ENCODE assay signal across 18 mouse cellular contexts in genomic region chr17:30803668-30804067, GRCm38 (mm10).
A peak's percentile ranks its signal among the peaks of the same experiment; 100 is the strongest.
DNase-seq lines count a peak whose midpoint lies in the region; ATAC-seq and TF ChIP-seq lines count a peak whose summit lies in the region.
"Had no signal": no experiment of that assay in that cellular context is flagged by ENCODE, and none has a peak within 500 bp of the region (broad histone marks: within the 10 kb centered on the region; RNA-seq: fewer than 3 reads in every experiment).

No protein-coding gene starts in this region.

- TF ChIP-seq EP300 in liver, embryonic 14.5 days (IDR thresholded peaks at IDR 0.05; ENCODE audit: low read depth), result no peak
- no peak for TF ChIP-seq EP300 in stomach, postnatal 0 days (optimal IDR thresholded peaks at IDR 0.05)

- H3K36me3 ChIP-seq in liver, embryonic 14.5 days (replicated peaks; ENCODE audit: control insufficient read depth, insufficient read depth, low read depth), result no peaks in the 10 kb centered on the region
- H3K36me3 ChIP-seq in stomach, postnatal 0 days (ENCODE audit: control insufficient read depth, insufficient read depth, low read length), result no peaks in the 10 kb centered on the region
- H3K36me3 ChIP-seq: forebrain, embryonic 15.5 days; heart, embryonic 13.5 days; hindbrain, embryonic 10.5 days; kidney, embryonic 15.5 days; liver, embryonic 15.5 days had no signal

- H3K27ac ChIP-seq in liver, embryonic 14.5 days, result no peak overlapping the region
- no peak overlapping the region for H3K27ac ChIP-seq in stomach, postnatal 0 days (replicated peaks)
- H3K27ac ChIP-seq: heart, embryonic 13.5 days; hindbrain, embryonic 10.5 days; kidney, embryonic 15.5 days; liver, embryonic 15.5 days had no signal

- peak; percentile 44 for TF ChIP-seq CTCF in liver, embryonic 14.5 days (IDR thresholded peaks at IDR 0.05; ENCODE audit: low read depth)
- peak; percentile 13; the same call in 1 of the 2 replicates for TF ChIP-seq CTCF in stomach, postnatal 0 days (IDR thresholded peaks at IDR 0.05; ENCODE audit: low read depth)

- H3K27me3 ChIP-seq in liver, embryonic 14.5 days (ENCODE audit: control insufficient read depth, insufficient read depth, low read length), result no peaks in the 10 kb centered on the region
- H3K27me3 ChIP-seq in stomach, postnatal 0 days (ENCODE audit: control insufficient read depth, insufficient read depth, low read length), result no peaks in the 10 kb centered on the region
- H3K27me3 ChIP-seq: forebrain, embryonic 15.5 days; heart, embryonic 13.5 days; liver, embryonic 15.5 days had no signal

- no peak overlapping the region for H3K9ac ChIP-seq in liver, embryonic 14.5 days (replicated peaks)
- no peak overlapping the region for H3K9ac ChIP-seq in stomach, postnatal 0 days (ENCODE audit: low read length)
- H3K9ac ChIP-seq: forebrain, embryonic 15.5 days; heart, embryonic 13.5 days; kidney, embryonic 15.5 days; liver, embryonic 15.5 days had no signal

- ATAC-seq in liver, embryonic 14.5 days (ENCODE audit: insufficient read depth), result no peak
- ATAC-seq in stomach, postnatal 0 days (ENCODE audit: low FRiP score, low TSS enrichment), result no peak
- ATAC-seq: forebrain, embryonic 15.5 days had no signal

- H3K9me3 ChIP-seq in liver, embryonic 14.5 days (ENCODE audit: control insufficient read depth, low read length), result no peaks in the 10 kb centered on the region
- H3K9me3 ChIP-seq in stomach, postnatal 0 days (ENCODE audit: control insufficient read depth, low read length), result no peaks in the 10 kb centered on the region
- H3K9me3 ChIP-seq: forebrain, embryonic 15.5 days; heart, embryonic 13.5 days; kidney, embryonic 15.5 days; liver, embryonic 15.5 days had no signal

- no peak overlapping the region for H3K4me2 ChIP-seq in liver, embryonic 14.5 days (ENCODE audit: low read depth)
- no peak overlapping the region for H3K4me2 ChIP-seq in stomach, postnatal 0 days (replicated peaks; ENCODE audit: low read depth)
- H3K4me2 ChIP-seq: forebrain, embryonic 15.5 days; heart, embryonic 13.5 days; kidney, embryonic 15.5 days; liver, embryonic 15.5 days; midbrain, embryonic 11.5 days had no signal

- no peak for DNase-seq in liver, embryonic 14.5 days (ENCODE audit: low read depth in 3 of 3, low spot score in 3 of 3)
- DNase-seq in liver (no peak), ZHBTc4 (ENCODE audit: low read depth, low spot score) (peak; percentile 88)
- peak; percentile 39 for DNase-seq in thymus, postnatal 4 days
- no peak for DNase-seq in thymus, postnatal 10 days (ENCODE audit: low spot score in 2 of 2)
- DNase-seq in stomach, postnatal 0 days (ENCODE audit: low spot score), result no peak
- no peak for DNase-seq in adrenal gland, postnatal 4 days (ENCODE audit: low spot score in 2 of 2)
- DNase-seq in adrenal gland, adult 18-20 months (ENCODE audit: low spot score in 2 of 2), result no peak
- DNase-seq: cerebellum, adult 18-20 months; cerebellum, postnatal 36 days; retina, postnatal 1 day; thymus, postnatal 25 days had no signal

- 82% methylated on average over 9 of the region's 9 CpGs for WGBS in liver, embryonic 14.5 days (ENCODE audit: insufficient replicate concordance)
- WGBS in stomach, postnatal 0 days, result 93% methylated on average over 9 of the region's 9 CpGs

- no peaks in the 10 kb centered on the region for H3K4me1 ChIP-seq in liver, embryonic 14.5 days (replicated peaks; ENCODE audit: control insufficient read depth in 2 of 2, insufficient read depth in 2 of 2, low read length in 1 of 2)
- no peaks in the 10 kb centered on the region for H3K4me1 ChIP-seq in stomach, postnatal 0 days (replicated peaks; ENCODE audit: control insufficient read depth, insufficient read depth)
- H3K4me1 ChIP-seq: kidney, embryonic 15.5 days; liver, embryonic 15.5 days had no signal

- H3K4me3 ChIP-seq in liver, embryonic 14.5 days (ENCODE audit: insufficient read depth in 1 of 2, low read depth in 2 of 2, low read length in 2 of 2), result no peak overlapping the region
- no peak overlapping the region for H3K4me3 ChIP-seq in stomach, postnatal 0 days (ENCODE audit: low read depth, low read length)
- H3K4me3 ChIP-seq: forebrain, embryonic 15.5 days; heart, embryonic 13.5 days; hindbrain, embryonic 10.5 days; kidney, embryonic 15.5 days; liver, embryonic 15.5 days had no signal

Comparison
In these comparisons a context has a peak if more than half of its experiments do, and no peak if none do; other contexts are left out.
1. DNase-seq: peak in thymus, postnatal 4 days (single experiment) and ZHBTc4 (single experiment); none in liver, embryonic 14.5 days (0 of 3), liver (single experiment), thymus, postnatal 10 days (0 of 2), stomach, postnatal 0 days (single experiment), adrenal gland, postnatal 4 days (0 of 2) and adrenal gland, adult 18-20 months (0 of 2).